Mouse (Mus musculus): ENCODE measurements around the gene Shank1. TPM values are rescaled to one million over a fixed set of nuclear protein-coding genes. Genes with fewer than 3 reads are reported as not detected.

Gene Shank1
- polyA plus RNA-seq, 1 experiment from 2014 or later, result 0.96 TPM

- H3K4me2 ChIP-seq (ENCODE audit: low read length), result no peak overlapping the region
- peaks cover 4% of the 10 kb centered on the region; the same call in 1 of the 2 replicates for H3K9me3 ChIP-seq (ENCODE audit: control insufficient read depth, low read length)
- H3K27me3 ChIP-seq (ENCODE audit: control insufficient read depth, insufficient read depth, low read length), result no peaks in the 10 kb centered on the region
- 62% methylated on average over 3 of the region's 3 CpGs for whole genome bisulfite sequencing
- H3K27ac ChIP-seq (replicated peaks in 1 of 2; ENCODE audit: control insufficient read depth in 1 of 2, insufficient read depth in 1 of 2, low read depth in 2 of 2, low read length in 2 of 2), result no peak overlapping the region
- H3K9ac ChIP-seq (ENCODE audit: low read length), result no peak overlapping the region
- H3K4me1 ChIP-seq (ENCODE audit: control insufficient read depth in 2 of 2, insufficient read depth in 2 of 2, low read length in 2 of 2), result peaks cover 15 to 17% of the 10 kb centered on the region in 2 experiments
- H3K4me3 ChIP-seq (ENCODE audit: control insufficient read depth in 1 of 2, insufficient read depth in 1 of 2, low read depth in 1 of 2, low read length in 2 of 2), result no peak overlapping the region
- ATAC-seq (ENCODE audit: insufficient number of reproducible peaks, insufficient read depth, low FRiP score, low read depth), result no peak
- H3K36me3 ChIP-seq (ENCODE audit: control insufficient read depth, insufficient read depth, low read length), result no peaks in the 10 kb centered on the region
Measured at GRCm38 (mm10) chr7:44375793-44376192, 65.7 kb downstream of the Shank1 start.

DNA sequence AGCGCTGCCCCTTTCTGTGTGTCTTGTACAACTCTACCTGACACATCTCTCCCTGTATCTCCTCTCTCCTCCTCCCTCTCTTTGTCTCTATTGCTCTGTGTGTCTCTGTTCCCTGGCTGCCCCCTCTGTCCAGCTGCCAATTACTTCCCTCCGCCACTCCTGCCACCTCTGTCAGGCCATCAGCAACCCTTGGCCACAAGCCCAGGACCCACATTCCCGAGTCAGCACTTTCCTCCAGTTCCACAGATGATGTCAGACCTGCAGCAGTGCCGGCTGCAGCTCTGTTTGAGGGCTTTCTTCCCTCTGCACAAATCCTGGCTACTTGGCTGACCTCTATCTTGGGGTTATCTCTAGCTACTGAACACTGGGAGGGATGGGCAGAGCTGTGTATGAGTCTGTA lies 68.2 kb downstream of the Shank1 start:
- Histone ChIP-seq H3K4me3 (ENCODE audit: control insufficient read depth in 1 of 2, insufficient read depth in 1 of 2, low read depth in 1 of 2, low read length in 2 of 2) (no peak overlapping the region), H3K4me1 (ENCODE audit: control insufficient read depth in 2 of 2, insufficient read depth in 2 of 2, low read length in 2 of 2) (peaks cover 14 to 17% of the 10 kb centered on the region in 2 experiments), H3K9me3 (ENCODE audit: control insufficient read depth, low read length) (peaks cover 4% of the 10 kb centered on the region; the same call in 1 of the 2 replicates), H3K27ac (replicated peaks in 1 of 2; ENCODE audit: control insufficient read depth in 1 of 2, insufficient read depth in 1 of 2, low read depth in 2 of 2, low read length in 2 of 2) (no peak overlapping the region), H3K36me3 (ENCODE audit: control insufficient read depth, insufficient read depth, low read length) (no peaks in the 10 kb centered on the region), H3K27me3 (ENCODE audit: control insufficient read depth, insufficient read depth, low read length) (peaks cover 9% of the 10 kb centered on the region), H3K9ac (ENCODE audit: low read length) (no peak overlapping the region), H3K4me2 (ENCODE audit: low read length) (no peak overlapping the region)
- WGBS, result 18% methylated on average over 4 of the region's 4 CpGs
- peak; percentile 48 for ATAC-seq (ENCODE audit: insufficient number of reproducible peaks, insufficient read depth, low FRiP score, low read depth)

- Histone ChIP-seq H3K4me3 (ENCODE audit: control insufficient read depth in 1 of 2, insufficient read depth in 1 of 2, low read depth in 1 of 2, low read length in 2 of 2) (no peak overlapping the region), H3K27ac (replicated peaks in 1 of 2; ENCODE audit: control insufficient read depth in 1 of 2, insufficient read depth in 1 of 2, low read depth in 2 of 2, low read length in 2 of 2) (no peak overlapping the region), H3K4me2 (ENCODE audit: low read length) (no peak overlapping the region), H3K9ac (ENCODE audit: low read length) (no peak overlapping the region), H3K9me3 (ENCODE audit: control insufficient read depth, low read length) (peaks cover 4% of the 10 kb centered on the region; the same call in 1 of the 2 replicates), H3K36me3 (ENCODE audit: control insufficient read depth, insufficient read depth, low read length) (no peaks in the 10 kb centered on the region), H3K27me3 (ENCODE audit: control insufficient read depth, insufficient read depth, low read length) (peaks cover 37% of the 10 kb centered on the region), H3K4me1 (ENCODE audit: control insufficient read depth in 2 of 2, insufficient read depth in 2 of 2, low read length in 2 of 2) (peaks cover 9 to 16% of the 10 kb centered on the region in 2 experiments)
- 74% methylated on average over 12 of the region's 12 CpGs for WGBS
- ATAC-seq (ENCODE audit: insufficient number of reproducible peaks, insufficient read depth, low FRiP score, low read depth), result no peak
Measured at GRCm38 (mm10) chr7:44382541-44382940, 72.5 kb downstream of the Shank1 start.

DNA sequence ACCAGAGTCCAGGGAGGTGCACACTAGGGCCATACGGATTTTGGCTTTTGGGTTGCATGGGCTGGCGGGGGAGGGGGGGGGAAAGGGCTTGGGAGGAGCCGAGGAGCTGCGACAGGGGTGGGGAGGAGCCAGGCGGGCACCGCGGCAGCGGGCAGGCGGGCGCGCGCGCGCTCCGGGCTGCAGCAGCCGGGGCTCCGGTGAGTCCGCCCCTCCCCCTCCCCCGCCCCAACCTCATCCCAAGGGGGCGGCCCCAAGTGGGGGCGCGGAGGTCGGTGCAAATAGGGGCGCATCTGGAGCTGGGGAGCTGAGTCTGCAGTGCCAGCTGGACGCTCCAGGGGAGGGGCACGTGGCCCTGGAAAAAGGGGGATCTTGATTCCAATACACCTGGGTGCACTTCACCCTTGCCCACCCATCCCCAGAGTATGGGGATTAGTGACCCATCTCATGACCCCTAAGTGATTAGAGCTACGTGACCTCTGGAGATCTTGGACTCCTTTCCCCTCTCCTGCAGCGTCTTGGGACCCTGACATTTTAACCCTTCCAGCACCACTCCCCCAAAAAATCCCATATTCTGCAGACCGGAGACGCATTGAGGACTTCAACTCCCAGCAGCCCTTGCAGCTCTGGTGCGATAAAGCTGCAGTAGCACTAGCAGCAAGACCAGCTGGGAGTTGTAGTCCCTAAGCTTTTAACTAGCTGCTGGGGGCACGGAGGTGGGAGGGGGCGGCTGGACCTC lies 74.1 kb downstream of the Shank1 start, which contains the start of gene Syt3:
Gene Syt3, plus strand, starts transcription at position 123 of the 736 bp plus-strand sequence.
- under 1% methylated on average over 28 of the region's 33 CpGs for WGBS
- Histone ChIP-seq H3K27ac (replicated peaks in 1 of 2; ENCODE audit: control insufficient read depth in 1 of 2, insufficient read depth in 1 of 2, low read depth in 2 of 2, low read length in 2 of 2) (no peak within 1 kb of the TSS), H3K9ac (ENCODE audit: low read length) (peak within 1 kb of the TSS; percentile 68), H3K4me3 (ENCODE audit: control insufficient read depth in 1 of 2, insufficient read depth in 1 of 2, low read depth in 1 of 2, low read length in 2 of 2) (peak within 1 kb of the TSS; percentile 45 to 47), H3K4me1 (ENCODE audit: control insufficient read depth in 2 of 2, insufficient read depth in 2 of 2, low read length in 2 of 2) (peaks cover 4 to 8% of the 10 kb centered on the region in 2 experiments; a peak in 3 of 4 replicates), H3K27me3 (ENCODE audit: control insufficient read depth, insufficient read depth, low read length) (peaks cover 48% of the 10 kb centered on the region), H3K36me3 (ENCODE audit: control insufficient read depth, insufficient read depth, low read length) (no peaks in the 10 kb centered on the region), H3K9me3 (ENCODE audit: control insufficient read depth, low read length) (peaks cover 4% of the 10 kb centered on the region; the same call in 1 of the 2 replicates), H3K4me2 (ENCODE audit: low read length) (peak within 1 kb of the TSS; percentile 91)
- ATAC-seq (ENCODE audit: insufficient number of reproducible peaks, insufficient read depth, low FRiP score, low read depth), result peak; percentile 55; the same call in 1 of the 2 replicates

DNA sequence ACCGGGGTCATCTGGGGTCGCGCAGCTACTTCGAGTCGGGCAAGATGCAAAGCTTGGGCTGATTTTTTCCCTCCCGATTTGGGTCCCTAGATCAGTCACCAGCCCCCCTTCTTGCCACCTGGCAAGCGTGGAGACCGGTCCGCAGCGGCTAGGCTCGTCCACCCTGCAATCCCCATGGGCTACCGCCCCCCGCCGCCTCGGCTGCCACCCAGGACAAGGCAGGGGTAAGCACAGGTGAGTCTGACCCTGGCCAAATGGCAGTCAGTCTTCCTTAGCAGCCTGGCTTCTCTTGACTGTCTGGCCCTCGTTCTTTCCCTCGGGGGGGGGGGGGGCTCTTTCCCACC lies 74.6 kb downstream of the Shank1 start:
- Histone ChIP-seq H3K9me3 (ENCODE audit: control insufficient read depth, low read length) (peaks cover 4% of the 10 kb centered on the region; the same call in 1 of the 2 replicates), H3K27me3 (ENCODE audit: control insufficient read depth, insufficient read depth, low read length) (peaks cover 48% of the 10 kb centered on the region), H3K27ac (replicated peaks in 1 of 2; ENCODE audit: control insufficient read depth in 1 of 2, insufficient read depth in 1 of 2, low read depth in 2 of 2, low read length in 2 of 2) (no peak overlapping the region), H3K36me3 (ENCODE audit: control insufficient read depth, insufficient read depth, low read length) (no peaks in the 10 kb centered on the region), H3K4me2 (ENCODE audit: low read length) (peak overlapping the region; percentile 91), H3K9ac (ENCODE audit: low read length) (peak overlapping the region; percentile 35; the same call in 1 of the 2 replicates), H3K4me1 (ENCODE audit: control insufficient read depth in 2 of 2, insufficient read depth in 2 of 2, low read length in 2 of 2) (peaks cover 4 to 8% of the 10 kb centered on the region in 2 experiments; a peak in 3 of 4 replicates), H3K4me3 (ENCODE audit: control insufficient read depth in 1 of 2, insufficient read depth in 1 of 2, low read depth in 1 of 2, low read length in 2 of 2) (peak overlapping the region; percentile 25 to 45; a peak in 3 of 4 replicates)
- WGBS, result under 1% methylated on average over 17 of the region's 17 CpGs
- ATAC-seq (ENCODE audit: insufficient number of reproducible peaks, insufficient read depth, low FRiP score, low read depth), result no peak

GRCm38 (mm10) chr7:44385720-44386119 lies 75.7 kb downstream of the Shank1 start, which contains the start of gene 1700008O03Rik:
1700008O03Rik (minus strand) TSS chr7:44385820.
- 76% methylated on average over 12 of the region's 12 CpGs for WGBS
- Histone ChIP-seq H3K9me3 (ENCODE audit: control insufficient read depth, low read length) (no peaks in the 10 kb centered on the region), H3K27ac (replicated peaks in 1 of 2; ENCODE audit: control insufficient read depth in 1 of 2, insufficient read depth in 1 of 2, low read depth in 2 of 2, low read length in 2 of 2) (no peak within 1 kb of the TSS), H3K4me3 (ENCODE audit: control insufficient read depth in 1 of 2, insufficient read depth in 1 of 2, low read depth in 1 of 2, low read length in 2 of 2) (peak within 1 kb of the TSS; percentile 25 to 45; a peak in 3 of 4 replicates), H3K4me1 (ENCODE audit: control insufficient read depth in 2 of 2, insufficient read depth in 2 of 2, low read length in 2 of 2) (peaks cover 4 to 8% of the 10 kb centered on the region in 2 experiments; a peak in 3 of 4 replicates), H3K9ac (ENCODE audit: low read length) (peak within 1 kb of the TSS; percentile 35; the same call in 1 of the 2 replicates), H3K27me3 (ENCODE audit: control insufficient read depth, insufficient read depth, low read length) (peaks cover 49% of the 10 kb centered on the region), H3K4me2 (ENCODE audit: low read length) (peak within 1 kb of the TSS; percentile 91), H3K36me3 (ENCODE audit: control insufficient read depth, insufficient read depth, low read length) (no peaks in the 10 kb centered on the region)
- no peak for ATAC-seq (ENCODE audit: insufficient number of reproducible peaks, insufficient read depth, low FRiP score, low read depth)

DNA sequence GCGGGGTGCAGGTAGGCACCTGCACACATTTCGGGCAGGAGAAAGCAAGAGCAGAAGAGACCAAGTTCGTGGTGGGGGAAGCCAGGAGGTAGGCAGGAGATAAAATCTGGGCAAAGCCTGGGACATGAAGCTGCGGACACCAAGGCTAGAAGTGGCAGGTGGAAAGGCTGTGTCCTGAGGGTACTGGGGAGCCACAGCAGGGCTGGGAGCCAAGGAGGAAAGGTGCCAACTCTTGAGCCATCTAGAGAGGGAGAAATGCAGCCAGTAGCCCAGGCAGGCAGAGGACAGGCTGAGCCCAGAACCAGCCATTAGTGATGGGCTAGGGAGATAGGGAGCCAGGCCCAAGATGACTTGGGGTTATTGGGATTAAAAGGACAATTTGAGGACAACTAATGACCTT lies 81.8 kb downstream of the Shank1 start:
- no peak overlapping the region for H3K4me2 ChIP-seq (ENCODE audit: low read length)
- no peaks in the 10 kb centered on the region for H3K36me3 ChIP-seq (ENCODE audit: control insufficient read depth, insufficient read depth, low read length)
- ATAC-seq (ENCODE audit: insufficient number of reproducible peaks, insufficient read depth, low FRiP score, low read depth), result no peak
- H3K9ac ChIP-seq (ENCODE audit: low read length), result no peak overlapping the region
- no peaks in the 10 kb centered on the region for H3K4me1 ChIP-seq (ENCODE audit: control insufficient read depth in 2 of 2, insufficient read depth in 2 of 2, low read length in 2 of 2)
- 78% methylated on average over 4 of the region's 4 CpGs for WGBS
- no peaks in the 10 kb centered on the region for H3K9me3 ChIP-seq (ENCODE audit: control insufficient read depth, low read length)
- no peak overlapping the region for H3K27ac ChIP-seq (replicated peaks in 1 of 2; ENCODE audit: control insufficient read depth in 1 of 2, insufficient read depth in 1 of 2, low read depth in 2 of 2, low read length in 2 of 2)
- H3K4me3 ChIP-seq (ENCODE audit: control insufficient read depth in 1 of 2, insufficient read depth in 1 of 2, low read depth in 1 of 2, low read length in 2 of 2), result no peak overlapping the region
- peaks cover 18% of the 10 kb centered on the region for H3K27me3 ChIP-seq (ENCODE audit: control insufficient read depth, insufficient read depth, low read length)

Data from heart, embryonic 14.5 days (tissue).